Comparison of ENCODE assay signal across 25 mouse cellular contexts in genomic region chr8:11825756-11826155, GRCm38 (mm10). TPM values are rescaled to one million over a fixed set of nuclear protein-coding genes. Genes with fewer than 3 reads are reported as not detected.
DNase-seq lines count a peak whose midpoint lies in the region; ATAC-seq and TF ChIP-seq lines count a peak whose summit lies in the region.
"Had no signal": no experiment of that assay in that cellular context is flagged by ENCODE, and none has a peak within 500 bp of the region (broad histone marks: within the 10 kb centered on the region; RNA-seq: fewer than 3 reads in every experiment).

No protein-coding gene starts in this region.

- 46% methylated on average over 3 of the region's 3 CpGs for WGBS in kidney, adult 2 months
- WGBS in liver, adult 2 months, result 13% methylated on average over 3 of the region's 3 CpGs
- 49% methylated on average over 3 of the region's 3 CpGs for WGBS in liver, postnatal 0 days (ENCODE audit: insufficient replicate concordance)

- no peak overlapping the region for H3K27ac ChIP-seq in kidney, adult 2 months (ENCODE audit: insufficient read depth, low read depth, low read length)
- no peak overlapping the region for H3K27ac ChIP-seq in liver, adult 2 months (replicated peaks; ENCODE audit: insufficient read depth, low read depth, low read length)
- no peak overlapping the region for H3K27ac ChIP-seq in liver, postnatal 0 days (ENCODE audit: low read depth)
- H3K27ac ChIP-seq: embryonic facial prominence, embryonic 12.5 days; forebrain, embryonic 15.5 days; heart, embryonic 10.5 days; hindbrain, embryonic 12.5 days had no signal

- no peak for TF ChIP-seq EP300 in liver, postnatal 0 days (IDR thresholded peaks at IDR 0.05; ENCODE audit: low read depth)

- ATAC-seq in liver, postnatal 0 days, result no peak
- ATAC-seq: forebrain, embryonic 15.5 days; hindbrain, embryonic 16.5 days had no signal

- TF ChIP-seq POLR2A in kidney, adult 2 months (IDR thresholded peaks at IDR 0.05; ENCODE audit: low read depth, low read length), result no peak
- TF ChIP-seq POLR2A in liver, adult 2 months (IDR thresholded peaks at IDR 0.05; ENCODE audit: extremely low read depth, insufficient read depth, low read length), result no peak

- H3K27me3 ChIP-seq in kidney, adult 2 months (replicated peaks; ENCODE audit: control insufficient read depth, insufficient read depth, low read length), result no peaks in the 10 kb centered on the region
- no peaks in the 10 kb centered on the region for H3K27me3 ChIP-seq in liver, adult 2 months (ENCODE audit: control insufficient read depth, insufficient read depth, low read length)
- no peaks in the 10 kb centered on the region for H3K27me3 ChIP-seq in liver, postnatal 0 days (ENCODE audit: insufficient read depth, low read length)
- H3K27me3 ChIP-seq: embryonic facial prominence, embryonic 12.5 days; forebrain, embryonic 15.5 days; hindbrain, embryonic 12.5 days had no signal

- H3K4me2 ChIP-seq in liver, postnatal 0 days (ENCODE audit: low read depth, low read length), result no peak overlapping the region
- H3K4me2 ChIP-seq: embryonic facial prominence, embryonic 12.5 days; forebrain, embryonic 15.5 days; hindbrain, embryonic 12.5 days had no signal

- TF ChIP-seq CTCF in kidney, adult 2 months (conservative IDR thresholded peaks at IDR 0.05; ENCODE audit: insufficient read depth, insufficient read length, low read depth, low read length), result no peak
- TF ChIP-seq CTCF in liver, adult 2 months (IDR thresholded peaks at IDR 0.05; ENCODE audit: low read depth, low read length), result peak; percentile 38
- no peak for TF ChIP-seq CTCF in liver, postnatal 0 days (IDR thresholded peaks at IDR 0.05; ENCODE audit: low read depth)

- no peaks in the 10 kb centered on the region for H3K9me3 ChIP-seq in liver, postnatal 0 days (ENCODE audit: low read length)
- H3K9me3 ChIP-seq: embryonic facial prominence, embryonic 12.5 days; forebrain, embryonic 15.5 days; heart, embryonic 10.5 days; hindbrain, embryonic 12.5 days had no signal

- H3K4me3 ChIP-seq in kidney, adult 2 months (ENCODE audit: insufficient read depth, low read depth, low read length), result no peak overlapping the region
- H3K4me3 ChIP-seq in liver, adult 2 months (ENCODE audit: insufficient read depth, low read depth, low read length), result no peak overlapping the region
- H3K4me3 ChIP-seq in liver, postnatal 0 days (ENCODE audit: low read depth, low read length), result no peak overlapping the region
- H3K4me3 ChIP-seq: embryonic facial prominence, embryonic 12.5 days; forebrain, embryonic 15.5 days; heart, embryonic 10.5 days; hindbrain, embryonic 12.5 days had no signal

- peak; percentile 23 for DNase-seq in kidney, adult 2 months
- DNase-seq in kidney, postnatal 25 days, result no peak
- peak; percentile 73 for DNase-seq in liver, adult 2 months (ENCODE audit: extremely low read depth, low read depth, low spot score)
- DNase-seq in liver, postnatal 0 days, result no peak
- peak; percentile 16 for DNase-seq in mesoderm, embryonic 11.5 days (ENCODE audit: low read depth, low spot score)
- no peak for DNase-seq in urinary bladder, postnatal 4 days (ENCODE audit: low spot score in 2 of 2)
- DNase-seq in natural killer cell, adult 2 months (ENCODE audit: low spot score in 2 of 2), result no peak
- DNase-seq: adrenal gland, adult 2 months; cerebellum, adult 11 months; cerebellum, adult 9-10 months; cerebellum, postnatal 25 days; gastrocnemius, postnatal 36 days; heart, adult 11 months; heart, postnatal 10 days; heart, postnatal 4 days had no signal

- no peak overlapping the region for H3K9ac ChIP-seq in liver, adult 2 months (ENCODE audit: low read depth, low read length)
- no peak overlapping the region for H3K9ac ChIP-seq in liver, postnatal 0 days (replicated peaks)
- H3K9ac ChIP-seq: embryonic facial prominence, embryonic 12.5 days; forebrain, embryonic 15.5 days; hindbrain, embryonic 12.5 days had no signal

- no peaks in the 10 kb centered on the region for H3K79me2 ChIP-seq in liver, adult 2 months (ENCODE audit: control insufficient read depth, insufficient read depth, low read length)

- no peaks in the 10 kb centered on the region; the same call in 1 of the 2 replicates for H3K36me3 ChIP-seq in kidney, adult 2 months (ENCODE audit: control insufficient read depth, insufficient read depth, low read length)
- peaks cover 3% of the 10 kb centered on the region for H3K36me3 ChIP-seq in liver, adult 2 months (ENCODE audit: control insufficient read depth, insufficient read depth, low read length)
- H3K36me3 ChIP-seq in liver, postnatal 0 days (replicated peaks; ENCODE audit: insufficient read depth, low read length), result peaks cover 45% of the 10 kb centered on the region

- H3K4me1 ChIP-seq in kidney, adult 2 months (ENCODE audit: control insufficient read depth, insufficient read depth, low read length), result no peaks in the 10 kb centered on the region
- peaks cover 5% of the 10 kb centered on the region; the same call in 1 of the 2 replicates for H3K4me1 ChIP-seq in liver, adult 2 months (ENCODE audit: control insufficient read depth, insufficient read depth, low read length)
- peaks cover 3% of the 10 kb centered on the region; the same call in 1 of the 2 replicates for H3K4me1 ChIP-seq in liver, postnatal 0 days (ENCODE audit: insufficient read depth)
- H3K4me1 ChIP-seq: embryonic facial prominence, embryonic 12.5 days had no signal

RNA-seq across cellular contexts. Expression of gene Tex29, which starts 14.5 kb away (rescaled TPM):
- polyA plus RNA-seq in kidney, adult 2 months (2012; rRNA removed), result 0.15 TPM in 1 of 2 replicates, not detected in the other
- not detected in 2 replicates for total RNA-seq in liver, adult 2 months (2014; rRNA removed)
- polyA plus RNA-seq in liver, adult 2 months (2012; rRNA removed), result not detected in 2 replicates
- polyA plus RNA-seq in liver, postnatal 0 days (2015; fragmentation: Nextera tagmentation; extraction: Ambion mirVana), result not detected in 2 replicates
- total RNA-seq: adrenal gland, adult 2 months; adrenal gland, postnatal 4 days; ES-E14; gastrocnemius, adult 8-10 months; gastrocnemius, postnatal 36 days; heart, postnatal 10 days; heart, postnatal 4 days had no signal
- polyA plus RNA-seq: cortical plate, adult 2 months; heart, embryonic 10.5 days; heart, embryonic 14.5 days had no signal

Comparison
In these comparisons a context has a peak if more than half of its experiments do, and no peak if none do; other contexts are left out.
1. DNase-seq: peak in kidney, adult 2 months (single experiment), liver, adult 2 months (single experiment) and mesoderm, embryonic 11.5 days (single experiment); none in kidney, postnatal 25 days (0 of 2), liver, postnatal 0 days (single experiment), urinary bladder, postnatal 4 days (0 of 2) and natural killer cell, adult 2 months (0 of 2).